Mouse (Mus musculus) embryonic facial prominence, embryonic 14.5 days (tissue): ENCODE data around the gene Zfp786. TPM values are rescaled to one million over a fixed set of nuclear protein-coding genes. Genes with fewer than 3 reads are reported as not detected.

Source experiments
- ATAC-seq: fragments of 200-750 bp; cut with Nextera tagmentation; 2 replicates; pipeline ENCODE4 v1.8.0; 2017; ENCODE audit warnings: low read depth, moderate number of reproducible peaks, moderate TSS enrichment
- DNase-seq: peaks from one replicate; pipeline ENCODE4 v3.0.0-alpha.2; 2015; ENCODE audit warnings: low spot score
- H3K27ac ChIP-seq: fragments of 300-500 bp; sonication (generic); replicated peaks from 2 replicates; pipeline ENCODE4 v1.5.1; 2014; ENCODE audit warnings: low read depth, mild to moderate bottlenecking, low read length, moderate library complexity
- H3K27me3 ChIP-seq: fragments of 300-500 bp; sonication (generic); replicated peaks from 2 replicates; pipeline ENCODE4 v1.6.1; 2014; ENCODE audit warnings: low read length; ENCODE audit not compliant: control insufficient read depth, insufficient read depth
- H3K36me3 ChIP-seq: fragments of 300-500 bp; sonication (generic); 2 replicates; pipeline ENCODE4 v1.6.1; 2014; ENCODE audit warnings: low read length, mixed read lengths; ENCODE audit not compliant: control insufficient read depth, insufficient read depth
- H3K4me1 ChIP-seq: fragments of 300-500 bp; sonication (generic); 2 replicates; pipeline ENCODE4 v1.6.1; 2014; ENCODE audit warnings: antibody characterized with exemption, low read length; ENCODE audit not compliant: control insufficient read depth, insufficient read depth
- H3K4me2 ChIP-seq: fragments of 300-500 bp; sonication (generic); 2 replicates; pipeline ENCODE4 v1.6.1; 2014; ENCODE audit warnings: low read depth, mild to moderate bottlenecking, low read length, moderate library complexity, mixed read lengths
- H3K4me3 ChIP-seq: fragments of 300-500 bp; sonication (generic); 2 replicates; pipeline ENCODE4 v1.5.1; 2014; ENCODE audit warnings: low read depth, mild to moderate bottlenecking, low read length
- H3K9ac ChIP-seq: fragments of 300-500 bp; sonication (generic); 2 replicates; pipeline ENCODE4 v1.6.1; 2014; ENCODE audit warnings: low read depth, mild to moderate bottlenecking, low read length, moderate library complexity, mixed read lengths
- H3K9me3 ChIP-seq: fragments of 300-500 bp; sonication (generic); 2 replicates; pipeline ENCODE4 v1.6.1; 2016; ENCODE audit warnings: low read length; ENCODE audit not compliant: control insufficient read depth
- WGBS: fragments of 180-500 bp; shearing (Covaris S2); extraction: QIAGEN DNeasy Blood & Tissue Kit; methylation state at CpG from one replicate; pipeline ENCODE4 v1.1.7; 2014; 5-methylcytosine and 5-hydroxymethylcytosine counted together
- polyA plus RNA-seq: library from polyadenylated mRNA; unstranded; fragments of >200 nt; fragmentation: Nextera tagmentation; extraction: Ambion mirVana; gene quantifications from 2 replicates; pipeline ENCODE4 v1.2.1, GENCODE M21; 2014

Gene Zfp786
- polyA plus RNA-seq, 1 experiment from 2014 or later: 1.9 TPM

DNA sequence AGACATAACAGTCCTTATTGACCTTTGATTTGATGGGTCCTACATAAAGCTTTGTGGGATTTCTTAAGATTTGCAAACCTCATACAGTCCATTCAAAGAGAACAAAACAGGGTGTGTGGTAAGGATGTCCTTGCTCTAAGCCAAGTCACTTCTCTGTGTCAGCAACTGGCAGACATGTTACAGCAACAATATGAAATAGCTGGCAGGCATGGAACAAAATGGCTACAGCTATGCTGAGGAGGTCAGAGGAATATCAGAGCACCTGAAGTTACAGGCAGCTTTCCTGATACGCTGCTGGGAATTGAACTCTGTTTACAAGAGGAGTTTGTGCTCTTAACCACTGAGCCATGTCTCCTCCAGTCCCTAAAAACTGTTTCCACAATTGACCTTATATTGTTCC, 1.6 kb upstream of the Zfp786 start:
- H3K4me3 ChIP-seq: no peak overlapping the region
- 83% methylated on average over 1 of the region's 1 CpGs for WGBS
- DNase-seq (no peak), ATAC-seq (no peak)
- no peak overlapping the region for H3K27ac ChIP-seq
- 0 out of 2 replicates have a peak, but pooled peaks cover 3% of the 10 kb centered on the region for H3K4me1 ChIP-seq
- no peaks in the 10 kb centered on the region for H3K9me3 ChIP-seq
- H3K36me3 ChIP-seq: no peaks in the 10 kb centered on the region
- H3K9ac ChIP-seq: no peak overlapping the region
- H3K27me3 ChIP-seq: no peaks in the 10 kb centered on the region
- H3K4me2 ChIP-seq: no peak overlapping the region

DNA sequence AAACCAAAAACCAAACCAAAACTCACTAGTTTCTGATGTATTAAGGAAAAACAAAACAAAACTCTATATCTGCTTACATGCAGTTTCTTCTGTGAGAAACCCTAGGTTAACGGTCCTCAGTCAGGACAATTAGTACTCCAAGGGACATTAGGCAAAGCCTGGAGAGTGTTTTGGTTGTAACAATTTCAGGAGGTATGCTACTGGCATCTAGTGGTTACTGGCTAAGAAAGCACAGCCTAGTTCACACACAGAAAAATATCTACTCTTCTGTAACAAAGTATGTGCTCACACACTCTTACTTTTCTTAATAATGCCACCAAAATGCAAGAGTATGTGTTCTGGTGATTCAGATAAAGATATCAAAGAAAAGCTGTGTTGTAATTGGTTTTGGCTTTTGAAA, 1.7 kb downstream of the Zfp786 start:
- Histone ChIP-seq H3K4me3 (no peak overlapping the region), H3K9ac (no peak overlapping the region), H3K4me2 (peak overlapping the region; percentile 66; the same call in 1 of the 2 replicates), H3K27me3 (no peaks in the 10 kb centered on the region), H3K36me3 (0 out of 2 replicates have a peak, but pooled peaks cover 9% of the 10 kb centered on the region), H3K4me1 (0 out of 2 replicates have a peak, but pooled peaks cover 3% of the 10 kb centered on the region), H3K27ac (no peak overlapping the region), H3K9me3 (no peaks in the 10 kb centered on the region)
- no peak for ATAC-seq
- peak; percentile 63 for DNase-seq
- 22% methylated on average over 1 of the region's 1 CpGs for WGBS

DNA sequence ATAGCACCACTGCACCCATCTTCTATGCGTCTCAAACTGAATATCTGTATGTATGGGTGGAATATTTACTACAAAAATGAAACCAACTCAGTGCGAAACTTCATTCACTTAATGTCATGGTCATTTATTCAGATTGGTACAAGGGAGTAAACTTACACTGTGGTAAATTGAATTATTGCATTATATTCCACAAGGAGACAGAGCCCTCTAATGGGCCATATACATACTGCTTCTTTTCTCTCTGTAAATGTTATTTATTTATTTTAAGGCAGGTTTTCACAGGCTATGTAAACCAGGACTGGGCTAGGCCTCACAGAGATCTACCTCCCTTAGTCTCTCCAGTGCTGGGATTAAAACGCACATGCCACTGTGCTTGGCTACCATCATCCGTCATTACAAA, 3.2 kb downstream of the Zfp786 start:
- WGBS: 88% methylated on average over 4 of the region's 4 CpGs
- DNase-seq: no peak
- no peak overlapping the region for H3K4me3 ChIP-seq
- H3K27ac ChIP-seq: no peak overlapping the region
- no peak for ATAC-seq
- H3K4me1 ChIP-seq: 0 out of 2 replicates have a peak, but pooled peaks cover 3% of the 10 kb centered on the region
- no peaks in the 10 kb centered on the region for H3K27me3 ChIP-seq
- no peak overlapping the region for H3K4me2 ChIP-seq
- no peak overlapping the region for H3K9ac ChIP-seq
- H3K9me3 ChIP-seq: no peaks in the 10 kb centered on the region
- peaks cover 21% of the 10 kb centered on the region; the same call in 1 of the 2 replicates for H3K36me3 ChIP-seq

DNA sequence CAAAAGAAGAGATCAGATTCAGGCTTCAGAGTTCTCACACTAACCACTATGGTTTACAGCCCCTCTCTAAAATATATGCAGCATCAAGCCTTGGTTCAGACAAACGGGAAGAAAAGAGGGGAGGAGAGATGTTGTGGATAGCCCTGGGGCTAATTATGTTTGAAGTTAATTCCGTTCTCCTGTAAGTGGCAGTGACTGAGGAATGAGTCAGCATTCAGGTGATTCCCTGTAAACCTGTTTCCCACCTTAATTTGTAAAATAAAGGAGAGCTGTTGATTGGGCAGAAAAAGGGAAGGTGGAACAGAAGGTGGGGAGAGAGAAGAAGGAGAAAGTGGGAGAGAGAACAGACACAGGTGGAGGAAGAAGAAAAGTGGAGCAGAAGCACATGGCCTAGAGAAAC, 6.4 kb downstream of the Zfp786 start:
- ATAC-seq (no peak), DNase-seq (no peak)
- Histone ChIP-seq H3K4me3 (no peak overlapping the region), H3K27me3 (no peaks in the 10 kb centered on the region), H3K9ac (no peak overlapping the region), H3K4me1 (no peaks in the 10 kb centered on the region), H3K9me3 (no peaks in the 10 kb centered on the region), H3K27ac (no peak overlapping the region), H3K4me2 (no peak overlapping the region), H3K36me3 (peaks cover 52% of the 10 kb centered on the region)
- WGBS: 61% methylated on average over 2 of the region's 2 CpGs

- H3K4me2 ChIP-seq: no peak overlapping the region
- WGBS: 90% methylated on average over 6 of the region's 6 CpGs
- ATAC-seq (no peak), DNase-seq (no peak)
- H3K27ac ChIP-seq: no peak overlapping the region
- H3K4me3 ChIP-seq: no peak overlapping the region
- H3K9ac ChIP-seq: no peak overlapping the region
- H3K36me3 ChIP-seq: peaks cover 59% of the 10 kb centered on the region
- no peaks in the 10 kb centered on the region for H3K9me3 ChIP-seq
- no peaks in the 10 kb centered on the region for H3K4me1 ChIP-seq
- H3K27me3 ChIP-seq: no peaks in the 10 kb centered on the region
Measured at GRCm38 (mm10) chr6:47821776-47822175, 8.9 kb downstream of the Zfp786 start.

DNA sequence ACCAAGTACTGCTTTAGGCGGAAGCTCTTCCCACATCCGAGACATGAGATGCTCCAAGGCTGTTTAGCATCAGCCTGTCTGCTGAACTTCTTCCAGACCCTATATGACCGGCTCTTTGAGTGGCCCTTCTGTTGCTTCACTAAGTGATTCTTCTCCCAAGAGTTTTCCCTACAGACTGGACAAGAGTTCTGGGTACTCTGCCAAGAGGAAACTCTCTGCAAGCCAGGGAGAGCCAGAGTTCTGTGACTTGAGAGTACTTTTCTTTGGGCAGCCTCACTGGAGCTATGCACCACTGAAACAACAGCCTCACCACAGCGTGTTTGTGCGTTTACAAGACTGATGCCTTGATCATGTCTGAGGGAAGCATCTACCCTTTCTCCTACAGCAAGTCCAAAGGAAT, 9.4 kb downstream of the Zfp786 start:
- 91% methylated on average over 5 of the region's 5 CpGs for WGBS
- Histone ChIP-seq H3K4me2 (no peak overlapping the region), H3K4me1 (no peaks in the 10 kb centered on the region), H3K27me3 (no peaks in the 10 kb centered on the region), H3K27ac (no peak overlapping the region), H3K36me3 (peaks cover 59% of the 10 kb centered on the region), H3K9me3 (no peaks in the 10 kb centered on the region), H3K9ac (no peak overlapping the region), H3K4me3 (no peak overlapping the region)
- DNase-seq (no peak), ATAC-seq (no peak)

DNA sequence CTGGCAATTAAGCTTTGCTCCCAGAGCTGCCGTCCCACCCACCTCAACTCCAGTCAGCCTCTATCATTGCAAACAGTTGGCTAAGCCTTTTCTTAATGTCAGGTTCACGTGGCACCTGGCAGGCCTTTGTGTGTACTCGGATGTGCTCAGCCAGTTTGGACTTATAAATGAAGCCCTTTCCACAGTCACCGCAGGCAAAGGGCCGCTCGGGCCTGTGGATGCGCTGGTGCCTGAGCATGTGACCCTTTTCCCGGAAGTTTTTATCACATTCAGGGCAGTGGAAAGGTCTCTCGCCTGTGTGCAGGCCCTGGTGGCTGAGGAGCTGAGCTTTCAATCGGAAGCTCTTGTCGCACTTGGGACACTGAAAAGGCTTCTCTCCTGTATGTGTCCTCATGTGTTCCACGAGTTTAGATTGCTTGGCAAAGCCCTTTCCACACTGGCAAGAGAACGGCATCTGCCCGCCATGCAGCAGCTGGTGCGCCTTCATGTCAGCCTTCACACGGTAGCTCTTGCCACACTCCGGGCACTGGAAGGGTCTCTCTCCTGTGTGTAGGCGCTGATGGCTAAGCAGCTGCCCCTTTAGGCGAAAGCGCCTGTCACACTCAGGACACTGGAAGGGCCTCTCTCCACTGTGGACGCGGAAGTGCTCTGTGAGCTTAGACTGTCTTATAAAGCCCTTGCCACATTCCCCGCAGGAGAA, 10.9 kb downstream of the Zfp786 start:
- 94% methylated on average over 23 of the region's 23 CpGs for WGBS
- no peak overlapping the region for H3K4me2 ChIP-seq
- H3K4me1 ChIP-seq: no peaks in the 10 kb centered on the region
- no peak overlapping the region for H3K27ac ChIP-seq
- no peak for ATAC-seq
- no peaks in the 10 kb centered on the region for H3K27me3 ChIP-seq
- no peak overlapping the region for H3K9ac ChIP-seq
- peaks cover 56% of the 10 kb centered on the region for H3K36me3 ChIP-seq
- H3K9me3 ChIP-seq: no peaks in the 10 kb centered on the region
- DNase-seq: no peak
- H3K4me3 ChIP-seq: no peak overlapping the region

- H3K4me2 ChIP-seq: no peak overlapping the region
Measured at GRCm38 (mm10) chr6:47818721-47819120, 11.9 kb downstream of the Zfp786 start.

DNA sequence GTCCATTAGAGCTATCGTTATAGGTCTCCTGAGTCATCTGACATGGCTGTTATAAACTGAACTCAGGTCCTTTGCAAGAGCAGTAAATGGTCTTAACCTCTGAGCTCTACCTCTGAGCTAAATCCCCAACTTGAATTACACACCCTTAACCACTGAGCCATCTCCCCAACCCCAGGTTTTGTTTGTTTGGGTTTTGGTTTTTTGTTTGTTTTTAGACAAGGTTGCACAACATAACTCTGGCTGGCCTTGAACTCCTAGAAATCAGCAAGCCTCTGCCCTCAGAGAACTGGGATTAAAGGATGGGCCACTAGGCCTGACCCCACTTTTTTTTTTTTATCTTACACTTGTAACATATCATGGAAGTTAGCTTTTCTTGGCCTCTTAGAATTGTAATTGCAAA, 14.5 kb downstream of the Zfp786 start:
- 100% methylated on average over 1 of the region's 1 CpGs for WGBS

More at GRCm38 (mm10) chr6:47818721-47819120, 11.9 kb downstream of the Zfp786 start:
- H3K4me3 ChIP-seq: no peak overlapping the region
- H3K36me3 ChIP-seq: peaks cover 50% of the 10 kb centered on the region
- no peaks in the 10 kb centered on the region for H3K27me3 ChIP-seq
- DNase-seq: no peak
- H3K9me3 ChIP-seq: no peaks in the 10 kb centered on the region
- H3K9ac ChIP-seq: no peak overlapping the region
- no peak overlapping the region for H3K27ac ChIP-seq
- WGBS: 95% methylated on average over 8 of the region's 8 CpGs
- peaks cover 5% of the 10 kb centered on the region; the same call in 1 of the 2 replicates for H3K4me1 ChIP-seq
- ATAC-seq: no peak

More for the DNA sequence above, 14.5 kb downstream of the Zfp786 start:
- Histone ChIP-seq H3K36me3 (peaks cover 26% of the 10 kb centered on the region), H3K4me2 (no peak overlapping the region), H3K27ac (no peak overlapping the region), H3K9ac (no peak overlapping the region), H3K4me3 (no peak overlapping the region), H3K4me1 (peaks cover 13% of the 10 kb centered on the region), H3K27me3 (no peaks in the 10 kb centered on the region), H3K9me3 (no peaks in the 10 kb centered on the region)
- ATAC-seq (no peak), DNase-seq (no peak)
